Mouse (Mus musculus) forebrain, postnatal 0 days (tissue): ENCODE measurements around the gene Snrk. TPM values are rescaled to one million over a fixed set of nuclear protein-coding genes. Genes with fewer than 3 reads are reported as not detected.

Experiments
- ATAC-seq: fragments of 200-750 bp; cut with Nextera tagmentation; 2 replicates; pipeline ENCODE4 v1.8.0; 2017; ENCODE audit warnings: mild to moderate bottlenecking, moderate library complexity
- DNase-seq: peaks from one replicate; pipeline ENCODE4 v3.0.0-alpha.2; 2015
- H3K27ac ChIP-seq: fragments of 300-500 bp; sonication (generic); 2 replicates; pipeline ENCODE4 v1.5.1; 2014; ENCODE audit warnings: low read depth, mild to moderate bottlenecking, antibody characterized with exemption, low read length, moderate library complexity, mixed read lengths
- H3K27me3 ChIP-seq: fragments of 300-500 bp; sonication (generic); 2 replicates; pipeline ENCODE4 v1.6.1; 2014; ENCODE audit warnings: mild to moderate bottlenecking, low read length, mixed read lengths; ENCODE audit not compliant: insufficient read depth
- H3K36me3 ChIP-seq: fragments of 300-500 bp; sonication (generic); 2 replicates; pipeline ENCODE4 v1.6.1; 2014; ENCODE audit warnings: mild to moderate bottlenecking, moderate library complexity; ENCODE audit not compliant: insufficient read depth
- H3K4me1 ChIP-seq: fragments of 300-500 bp; sonication (generic); 2 replicates; pipeline ENCODE4 v1.6.1; 2014; ENCODE audit warnings: antibody characterized with exemption; ENCODE audit not compliant: insufficient read depth
- H3K4me2 ChIP-seq: fragments of 300-500 bp; sonication (generic); 2 replicates; pipeline ENCODE4 v1.6.1; 2014; ENCODE audit warnings: low read depth, mild to moderate bottlenecking, moderate library complexity
- H3K4me3 ChIP-seq: fragments of 300-500 bp; sonication (generic); 2 replicates; pipeline ENCODE4 v1.5.1; 2014; ENCODE audit warnings: low read depth, low read length, mixed read lengths
- H3K9ac ChIP-seq: fragments of 300-500 bp; sonication (generic); 2 replicates; pipeline ENCODE4 v1.6.1; 2014; ENCODE audit warnings: mild to moderate bottlenecking
- H3K9me3 ChIP-seq: fragments of 300-500 bp; sonication (generic); 2 replicates; pipeline ENCODE4 v1.6.1; 2016; ENCODE audit warnings: low read length
- CTCF ChIP-seq: sonication (generic); IDR thresholded peaks from 2 replicates; pipeline ENCODE4 v1.5.1; 2016; ENCODE audit warnings: antibody characterized with exemption, control low read depth, low read depth
- WGBS: fragments of 180-500 bp; shearing (Covaris S2); extraction: QIAGEN DNeasy Blood & Tissue Kit; methylation state at CpG from one replicate; pipeline ENCODE4 v1.1.7; 2014; 5-methylcytosine and 5-hydroxymethylcytosine counted together
- polyA plus RNA-seq: library from polyadenylated mRNA; unstranded; fragments of >200 nt; fragmentation: Nextera tagmentation; extraction: Ambion mirVana; gene quantifications from 2 replicates; pipeline ENCODE4 v1.2.1, GENCODE M21; 2015
- total RNA-seq: library from RNA; depleted of rRNA; stranded (reverse); fragments of >200 nt; gene quantifications from 2 replicates; pipeline ENCODE4 v1.2.3, GENCODE M21; 2014; rRNA removed

Gene Snrk
- total RNA-seq = 99.8 and 109 TPM in 2 replicates
- polyA plus RNA-seq = 57.7 and 82.3 TPM in 2 replicates

GRCm38 (mm10) chr9:122117112-122117616 lies at the start of gene Snrk:
Snrk (plus strand) TSS chr9:122117266.
- WGBS = under 1% methylated on average over 61 of the region's 67 CpGs
- Histone ChIP-seq H3K36me3 (no peaks in the 10 kb centered on the region), H3K4me3 (peak within 1 kb of the TSS; percentile 88), H3K27ac (peak within 1 kb of the TSS; percentile 88), H3K9me3 (no peaks in the 10 kb centered on the region), H3K4me1 (no peaks in the 10 kb centered on the region), H3K4me2 (peak within 1 kb of the TSS; percentile 81), H3K9ac (peak within 1 kb of the TSS; percentile 84), H3K27me3 (no peaks in the 10 kb centered on the region)
- TF ChIP-seq CTCF = no peak
- DNase-seq = peak; percentile 94
- peak; percentile 98 for ATAC-seq

- H3K9me3 ChIP-seq = no peaks in the 10 kb centered on the region
- DNase-seq (no peak), ATAC-seq (no peak)
- no peak overlapping the region for H3K4me2 ChIP-seq
- no peak overlapping the region for H3K4me3 ChIP-seq
- H3K27ac ChIP-seq = no peak overlapping the region
- no peak overlapping the region for H3K9ac ChIP-seq
- no peaks in the 10 kb centered on the region for H3K4me1 ChIP-seq
- no peaks in the 10 kb centered on the region for H3K27me3 ChIP-seq
- no peaks in the 10 kb centered on the region for H3K36me3 ChIP-seq
- 53% methylated on average over 2 of the region's 2 CpGs for WGBS
- TF ChIP-seq CTCF = no peak
Observed at GRCm38 (mm10) chr9:122067654-122068053, 49.4 kb upstream of the Snrk start.

- H3K27ac ChIP-seq = no peak overlapping the region
- DNase-seq (no peak), ATAC-seq (no peak)
- H3K9me3 ChIP-seq = no peaks in the 10 kb centered on the region
- H3K4me2 ChIP-seq = no peak overlapping the region
- no peaks in the 10 kb centered on the region for H3K36me3 ChIP-seq
- H3K4me3 ChIP-seq = no peak overlapping the region
- H3K27me3 ChIP-seq = no peaks in the 10 kb centered on the region
- no peak for TF ChIP-seq CTCF
- 87% methylated on average over 11 of the region's 11 CpGs for WGBS
- H3K9ac ChIP-seq = no peak overlapping the region
- no peaks in the 10 kb centered on the region for H3K4me1 ChIP-seq
Observed at GRCm38 (mm10) chr9:122069560-122070174, 47.4 kb upstream of the Snrk start.

GRCm38 (mm10) chr9:122073980-122074379 lies 43.1 kb upstream of the Snrk start:
- no peak overlapping the region for H3K27ac ChIP-seq
- 61% methylated on average over 2 of the region's 2 CpGs for WGBS

GRCm38 (mm10) chr9:122074575-122074974 lies 42.5 kb upstream of the Snrk start:
- no peak for TF ChIP-seq CTCF
- no peaks in the 10 kb centered on the region for H3K27me3 ChIP-seq
- no peaks in the 10 kb centered on the region for H3K9me3 ChIP-seq
- no peaks in the 10 kb centered on the region for H3K4me1 ChIP-seq
- ATAC-seq = no peak
- no peaks in the 10 kb centered on the region for H3K36me3 ChIP-seq
- 91% methylated on average over 13 of the region's 13 CpGs for WGBS
- no peak overlapping the region for H3K9ac ChIP-seq
- no peak overlapping the region for H3K4me3 ChIP-seq
- H3K4me2 ChIP-seq = no peak overlapping the region
- DNase-seq = no peak
- H3K27ac ChIP-seq = no peak overlapping the region

More at GRCm38 (mm10) chr9:122073980-122074379, 43.1 kb upstream of the Snrk start:
- no peaks in the 10 kb centered on the region for H3K36me3 ChIP-seq
- H3K9ac ChIP-seq = no peak overlapping the region
- no peak for TF ChIP-seq CTCF
- DNase-seq (no peak), ATAC-seq (no peak)
- no peak overlapping the region for H3K4me2 ChIP-seq
- H3K9me3 ChIP-seq = no peaks in the 10 kb centered on the region
- no peak overlapping the region for H3K4me3 ChIP-seq
- no peaks in the 10 kb centered on the region for H3K4me1 ChIP-seq
- no peaks in the 10 kb centered on the region for H3K27me3 ChIP-seq

GRCm38 (mm10) chr9:122078456-122078855 lies 38.6 kb upstream of the Snrk start:
- no peak for TF ChIP-seq CTCF
- H3K4me1 ChIP-seq = no peaks in the 10 kb centered on the region
- peak; percentile 56; the same call in 1 of the 2 replicates for ATAC-seq
- no peak overlapping the region for H3K4me3 ChIP-seq
- no peak overlapping the region for H3K9ac ChIP-seq
- 0 out of 2 replicates have a peak overlapping the region, but pooled peaks have one; percentile 2 for H3K27ac ChIP-seq
- DNase-seq = peak; percentile 65
- H3K27me3 ChIP-seq = no peaks in the 10 kb centered on the region
- no peaks in the 10 kb centered on the region for H3K9me3 ChIP-seq
- no peak overlapping the region for H3K4me2 ChIP-seq
- 51% methylated on average over 5 of the region's 5 CpGs for WGBS
- no peaks in the 10 kb centered on the region for H3K36me3 ChIP-seq

GRCm38 (mm10) chr9:122083698-122084097 lies 33.4 kb upstream of the Snrk start:
- Histone ChIP-seq H3K9ac (no peak overlapping the region), H3K4me3 (no peak overlapping the region), H3K9me3 (no peaks in the 10 kb centered on the region), H3K27me3 (no peaks in the 10 kb centered on the region), H3K27ac (no peak overlapping the region), H3K4me1 (no peaks in the 10 kb centered on the region), H3K36me3 (no peaks in the 10 kb centered on the region), H3K4me2 (no peak overlapping the region)
- ATAC-seq (no peak), DNase-seq (no peak)
- TF ChIP-seq CTCF = no peak
- 81% methylated on average over 4 of the region's 4 CpGs for WGBS
